Mouse (Mus musculus): ENCODE measurements around the gene BC025920. TPM values are rescaled to one million over a fixed set of nuclear protein-coding genes. Genes with fewer than 3 reads are reported as not detected.
A peak's percentile ranks its signal among the peaks of the same experiment; 100 is the strongest.

BC025920 gene
- polyA plus RNA-seq, 1 experiment from 2014 or later, result 0.63 TPM

GRCm38 (mm10) chr10:81595599-81595998 lies 10.5 kb upstream of the BC025920 start:
- DNase-seq (ENCODE audit: low spot score), result no peak
- no peak overlapping the region for H3K4me2 ChIP-seq (ENCODE audit: low read depth, severe bottlenecking)
- no peaks in the 10 kb centered on the region for H3K36me3 ChIP-seq (ENCODE audit: control insufficient read depth, insufficient read depth, low read length)
- ATAC-seq (ENCODE audit: insufficient number of reproducible peaks, low FRiP score, low TSS enrichment, low read depth), result no peak
- H3K4me1 ChIP-seq (ENCODE audit: control insufficient read depth, insufficient read depth, low read length), result peaks cover 33% of the 10 kb centered on the region
- no peak overlapping the region for H3K27ac ChIP-seq (replicated peaks; ENCODE audit: low read depth, low read length)
- no peak overlapping the region; the same call in 1 of the 2 replicates for H3K9ac ChIP-seq (ENCODE audit: low read length)
- no peaks in the 10 kb centered on the region for H3K9me3 ChIP-seq (ENCODE audit: control insufficient read depth, low read length)
- 45% methylated on average over 5 of the region's 5 CpGs for WGBS
- peaks cover 3% of the 10 kb centered on the region; the same call in 1 of the 2 replicates for H3K27me3 ChIP-seq (ENCODE audit: control insufficient read depth, insufficient read depth, low read length)
- H3K4me3 ChIP-seq (ENCODE audit: low read depth, low read length), result no peak overlapping the region

DNA sequence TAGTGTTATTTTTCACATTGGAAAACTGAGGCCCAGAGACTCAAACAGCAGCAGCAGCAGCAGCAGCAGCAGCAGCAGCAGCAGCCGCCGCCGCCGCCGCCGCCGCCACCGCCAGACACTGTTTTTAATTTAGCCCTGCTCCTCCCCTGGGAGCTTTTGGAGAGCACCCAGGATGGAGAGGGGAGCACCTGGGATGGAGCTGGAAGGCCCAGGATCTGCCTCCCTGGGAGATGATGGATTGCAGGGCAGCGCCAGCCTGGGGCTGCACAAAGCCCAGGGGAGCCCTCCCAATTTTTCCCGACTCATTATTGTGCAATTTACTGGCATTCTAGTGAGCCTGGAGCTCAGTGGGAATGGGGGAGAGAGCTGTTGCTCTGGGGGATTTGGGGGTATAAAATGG lies 9.5 kb upstream of the BC025920 start:
- peak overlapping the region; percentile 28; the same call in 1 of the 2 replicates for H3K9ac ChIP-seq (ENCODE audit: low read length)
- no peaks in the 10 kb centered on the region for H3K9me3 ChIP-seq (ENCODE audit: control insufficient read depth, low read length)
- H3K4me3 ChIP-seq (ENCODE audit: low read depth, low read length), result no peak overlapping the region
- peaks cover 3% of the 10 kb centered on the region; the same call in 1 of the 2 replicates for H3K27me3 ChIP-seq (ENCODE audit: control insufficient read depth, insufficient read depth, low read length)
- H3K4me1 ChIP-seq (ENCODE audit: control insufficient read depth, insufficient read depth, low read length), result peaks cover 40% of the 10 kb centered on the region
- peak overlapping the region; percentile 77 for H3K27ac ChIP-seq (replicated peaks; ENCODE audit: low read depth, low read length)
- 0% methylated on average over 10 of the region's 10 CpGs for WGBS
- H3K4me2 ChIP-seq (ENCODE audit: low read depth, severe bottlenecking), result peak overlapping the region; percentile 43
- DNase-seq (ENCODE audit: low spot score) (peak; percentile 58), ATAC-seq (ENCODE audit: insufficient number of reproducible peaks, low FRiP score, low TSS enrichment, low read depth) (no peak)
- no peaks in the 10 kb centered on the region for H3K36me3 ChIP-seq (ENCODE audit: control insufficient read depth, insufficient read depth, low read length)

DNA sequence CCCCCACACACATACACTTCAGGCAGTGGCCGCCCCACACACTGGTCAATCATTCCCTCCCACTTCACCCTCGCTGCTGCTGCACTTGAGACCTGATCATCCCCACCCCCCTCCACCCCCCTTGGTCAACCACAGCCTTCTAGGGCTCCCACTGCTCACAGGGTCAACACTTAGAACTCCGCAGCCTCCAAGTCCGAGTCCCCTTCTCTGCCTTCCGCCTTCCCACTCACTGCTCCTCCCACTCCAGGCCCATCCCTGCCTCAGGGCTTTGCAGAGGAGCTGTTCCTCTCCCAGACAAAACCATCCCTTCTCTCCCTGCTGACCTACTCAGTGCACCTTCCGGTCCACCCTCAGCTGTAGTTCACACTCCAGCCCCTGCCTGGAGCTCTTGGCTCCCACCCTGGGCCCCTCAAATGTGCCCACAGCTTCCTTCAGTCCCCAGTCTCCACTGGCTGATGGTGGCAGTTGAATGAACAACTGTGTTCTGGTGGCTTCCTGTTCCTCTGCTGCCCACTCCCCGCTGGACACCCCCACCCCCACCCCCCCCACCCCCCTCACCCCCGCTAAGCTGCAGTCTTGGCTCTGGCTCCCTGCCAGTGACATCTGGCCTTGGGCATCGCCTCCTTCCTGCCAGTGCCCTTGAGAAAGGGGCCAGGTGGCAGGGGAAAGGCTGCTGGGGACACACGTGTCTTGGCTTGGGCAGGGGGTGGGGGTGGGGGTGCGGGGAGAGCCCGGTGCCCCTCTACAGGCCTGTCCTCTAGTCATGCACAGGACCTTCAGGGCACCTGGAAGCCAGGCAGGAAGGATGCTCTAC lies 8.7 kb upstream of the BC025920 start:
- Histone ChIP-seq H3K9me3 (ENCODE audit: control insufficient read depth, low read length) (no peaks in the 10 kb centered on the region), H3K4me2 (ENCODE audit: low read depth, severe bottlenecking) (peak overlapping the region; percentile 43), H3K27ac (replicated peaks; ENCODE audit: low read depth, low read length) (peak overlapping the region; percentile 77; the same call in 1 of the 2 replicates), H3K4me1 (ENCODE audit: control insufficient read depth, insufficient read depth, low read length) (peaks cover 43% of the 10 kb centered on the region), H3K27me3 (ENCODE audit: control insufficient read depth, insufficient read depth, low read length) (peaks cover 3% of the 10 kb centered on the region; the same call in 1 of the 2 replicates), H3K4me3 (ENCODE audit: low read depth, low read length) (peak overlapping the region; percentile 6; the same call in 1 of the 2 replicates), H3K9ac (ENCODE audit: low read length) (peak overlapping the region; percentile 28), H3K36me3 (ENCODE audit: control insufficient read depth, insufficient read depth, low read length) (no peaks in the 10 kb centered on the region)
- peak; percentile 63 for DNase-seq (ENCODE audit: low spot score)
- ATAC-seq (ENCODE audit: insufficient number of reproducible peaks, low FRiP score, low TSS enrichment, low read depth), result peak; percentile 19; the same call in 1 of the 2 replicates
- 2% methylated on average over 12 of the region's 12 CpGs for WGBS

GRCm38 (mm10) chr10:81598342-81598741 lies 7.7 kb upstream of the BC025920 start:
- Histone ChIP-seq H3K4me2 (ENCODE audit: low read depth, severe bottlenecking) (no peak overlapping the region), H3K9ac (ENCODE audit: low read length) (no peak overlapping the region), H3K36me3 (ENCODE audit: control insufficient read depth, insufficient read depth, low read length) (no peaks in the 10 kb centered on the region), H3K4me1 (ENCODE audit: control insufficient read depth, insufficient read depth, low read length) (peaks cover 48% of the 10 kb centered on the region), H3K9me3 (ENCODE audit: control insufficient read depth, low read length) (no peaks in the 10 kb centered on the region), H3K27me3 (ENCODE audit: control insufficient read depth, insufficient read depth, low read length) (peaks cover 3% of the 10 kb centered on the region; the same call in 1 of the 2 replicates), H3K27ac (replicated peaks; ENCODE audit: low read depth, low read length) (no peak overlapping the region), H3K4me3 (ENCODE audit: low read depth, low read length) (no peak overlapping the region)
- ATAC-seq (ENCODE audit: insufficient number of reproducible peaks, low FRiP score, low TSS enrichment, low read depth), result no peak
- no peak for DNase-seq (ENCODE audit: low spot score)
- 31% methylated on average over 3 of the region's 3 CpGs for WGBS

GRCm38 (mm10) chr10:81598871-81599270 lies 7.2 kb upstream of the BC025920 start:
- 22% methylated on average over 6 of the region's 6 CpGs for WGBS

GRCm38 (mm10) chr10:81599630-81600029 lies 6.4 kb upstream of the BC025920 start:
- DNase-seq (ENCODE audit: low spot score), result no peak
- Histone ChIP-seq H3K27me3 (ENCODE audit: control insufficient read depth, insufficient read depth, low read length) (peaks cover 3% of the 10 kb centered on the region; the same call in 1 of the 2 replicates), H3K9ac (ENCODE audit: low read length) (no peak overlapping the region), H3K27ac (replicated peaks; ENCODE audit: low read depth, low read length) (no peak overlapping the region), H3K9me3 (ENCODE audit: control insufficient read depth, low read length) (no peaks in the 10 kb centered on the region), H3K36me3 (ENCODE audit: control insufficient read depth, insufficient read depth, low read length) (no peaks in the 10 kb centered on the region), H3K4me1 (ENCODE audit: control insufficient read depth, insufficient read depth, low read length) (peaks cover 48% of the 10 kb centered on the region), H3K4me3 (ENCODE audit: low read depth, low read length) (no peak overlapping the region), H3K4me2 (ENCODE audit: low read depth, severe bottlenecking) (no peak overlapping the region)
- no peak for ATAC-seq (ENCODE audit: insufficient number of reproducible peaks, low FRiP score, low TSS enrichment, low read depth)
- WGBS, result 59% methylated on average over 5 of the region's 5 CpGs

More at GRCm38 (mm10) chr10:81598871-81599270, 7.2 kb upstream of the BC025920 start:
- no peaks in the 10 kb centered on the region for H3K36me3 ChIP-seq (ENCODE audit: control insufficient read depth, insufficient read depth, low read length)
- ATAC-seq (ENCODE audit: insufficient number of reproducible peaks, low FRiP score, low TSS enrichment, low read depth) (no peak), DNase-seq (ENCODE audit: low spot score) (no peak)
- H3K27me3 ChIP-seq (ENCODE audit: control insufficient read depth, insufficient read depth, low read length), result peaks cover 3% of the 10 kb centered on the region; the same call in 1 of the 2 replicates
- H3K4me2 ChIP-seq (ENCODE audit: low read depth, severe bottlenecking), result no peak overlapping the region
- no peaks in the 10 kb centered on the region for H3K9me3 ChIP-seq (ENCODE audit: control insufficient read depth, low read length)
- no peak overlapping the region for H3K9ac ChIP-seq (ENCODE audit: low read length)
- H3K4me1 ChIP-seq (ENCODE audit: control insufficient read depth, insufficient read depth, low read length), result peaks cover 48% of the 10 kb centered on the region
- H3K27ac ChIP-seq (replicated peaks; ENCODE audit: low read depth, low read length), result no peak overlapping the region
- no peak overlapping the region for H3K4me3 ChIP-seq (ENCODE audit: low read depth, low read length)

DNA sequence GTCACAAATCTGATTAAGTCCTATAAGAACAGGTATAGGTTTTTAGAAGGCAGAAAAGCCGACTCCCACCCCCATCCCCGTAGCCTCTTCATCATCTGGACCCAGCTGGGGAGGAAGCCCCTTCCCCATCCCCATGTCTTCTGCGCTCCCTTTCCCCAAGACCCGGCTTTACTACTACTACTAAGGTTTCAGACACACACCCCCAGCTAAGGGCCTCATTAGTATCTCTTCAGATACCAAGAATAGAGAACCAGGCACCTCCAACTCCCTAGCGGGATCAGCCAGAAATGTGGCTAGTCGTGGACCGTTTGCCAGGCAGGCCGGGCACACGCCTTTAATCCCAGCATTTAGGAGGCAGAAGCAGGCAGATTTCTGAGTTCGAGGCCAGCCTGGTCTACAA lies 6.0 kb upstream of the BC025920 start:
- Histone ChIP-seq H3K9me3 (ENCODE audit: control insufficient read depth, low read length) (no peaks in the 10 kb centered on the region), H3K9ac (ENCODE audit: low read length) (no peak overlapping the region), H3K27ac (replicated peaks; ENCODE audit: low read depth, low read length) (no peak overlapping the region), H3K36me3 (ENCODE audit: control insufficient read depth, insufficient read depth, low read length) (no peaks in the 10 kb centered on the region), H3K4me1 (ENCODE audit: control insufficient read depth, insufficient read depth, low read length) (peaks cover 48% of the 10 kb centered on the region), H3K27me3 (ENCODE audit: control insufficient read depth, insufficient read depth, low read length) (peaks cover 3% of the 10 kb centered on the region; the same call in 1 of the 2 replicates), H3K4me2 (ENCODE audit: low read depth, severe bottlenecking) (no peak overlapping the region), H3K4me3 (ENCODE audit: low read depth, low read length) (no peak overlapping the region)
- DNase-seq (ENCODE audit: low spot score) (no peak), ATAC-seq (ENCODE audit: insufficient number of reproducible peaks, low FRiP score, low TSS enrichment, low read depth) (no peak)
- WGBS, result 45% methylated on average over 10 of the region's 10 CpGs

- ATAC-seq (ENCODE audit: insufficient number of reproducible peaks, low FRiP score, low TSS enrichment, low read depth) (peak; percentile 83), DNase-seq (ENCODE audit: low spot score) (peak; percentile 100)
- no peaks in the 10 kb centered on the region for H3K36me3 ChIP-seq (ENCODE audit: control insufficient read depth, insufficient read depth, low read length)
- peaks cover 43% of the 10 kb centered on the region for H3K4me1 ChIP-seq (ENCODE audit: control insufficient read depth, insufficient read depth, low read length)
- peak within 1 kb of the TSS; percentile 40 for H3K4me2 ChIP-seq (ENCODE audit: low read depth, severe bottlenecking)
- no peaks in the 10 kb centered on the region for H3K27me3 ChIP-seq (ENCODE audit: control insufficient read depth, insufficient read depth, low read length)
- under 1% methylated on average over 28 of the region's 28 CpGs for WGBS
- H3K9ac ChIP-seq (ENCODE audit: low read length), result no peak within 1 kb of the TSS
- H3K4me3 ChIP-seq (ENCODE audit: low read depth, low read length), result 0 out of 2 replicates have a peak within 1 kb of the TSS, but pooled peaks have one; percentile 3
- H3K9me3 ChIP-seq (ENCODE audit: control insufficient read depth, low read length), result no peaks in the 10 kb centered on the region
- H3K27ac ChIP-seq (replicated peaks; ENCODE audit: low read depth, low read length), result peak within 1 kb of the TSS; percentile 55
These were observed 5.3 kb upstream of the BC025920 start, which contains the start of gene Tle6 for GRCm38 (mm10) chr10:81600738-81601203. Gene Tle6, minus strand, starts transcription at chr10:81601073.
